Mouse (Mus musculus): ENCODE data around the gene Pdzd9.

Pdzd9 gene

DNA sequence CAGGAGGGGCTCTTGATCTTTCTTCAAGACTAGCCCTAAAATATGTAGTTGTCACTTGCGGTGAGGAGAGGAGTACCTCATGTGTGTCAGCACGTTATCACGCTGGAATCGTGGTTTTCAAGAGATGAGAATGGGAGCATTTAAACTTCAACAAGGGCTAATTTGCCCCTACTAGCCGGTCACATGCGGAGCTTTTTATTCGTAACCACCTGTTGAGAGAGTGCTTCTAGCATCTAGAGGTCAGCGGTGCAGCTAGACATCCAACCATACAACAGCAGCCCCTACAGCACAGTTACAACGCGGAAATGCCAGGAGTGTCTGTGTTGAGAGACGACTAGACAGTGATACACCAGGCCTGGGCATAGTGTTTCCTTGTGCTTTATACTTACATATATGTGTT lies 34.3 kb downstream of the Pdzd9 start:
- peak; percentile 44 for DNase-seq (ENCODE audit: low read depth, low spot score)

DNA sequence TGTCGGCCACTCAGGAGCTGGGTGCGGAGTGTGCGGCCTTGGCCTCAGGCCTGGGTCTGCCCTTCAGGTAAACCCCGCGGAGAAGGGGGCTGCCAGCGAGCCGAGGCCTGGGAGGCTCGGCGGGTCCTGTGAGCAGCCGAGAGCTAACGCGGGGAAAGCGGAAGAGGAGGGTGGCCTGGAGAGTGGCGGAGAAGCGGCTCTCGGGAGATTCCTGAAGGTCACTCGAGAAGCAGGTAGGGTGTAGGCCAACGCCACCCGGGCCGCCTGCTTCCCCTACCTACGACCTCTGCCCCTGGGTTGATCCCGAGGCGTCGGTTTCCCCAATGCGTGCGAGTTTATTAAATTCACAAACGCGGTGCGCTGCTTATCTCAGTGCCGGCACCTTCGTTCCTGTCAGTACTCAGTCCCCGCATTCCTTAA lies 34.8 kb downstream of the Pdzd9 start:
- DNase-seq (ENCODE audit: low read depth, low spot score), result no peak

DNA sequence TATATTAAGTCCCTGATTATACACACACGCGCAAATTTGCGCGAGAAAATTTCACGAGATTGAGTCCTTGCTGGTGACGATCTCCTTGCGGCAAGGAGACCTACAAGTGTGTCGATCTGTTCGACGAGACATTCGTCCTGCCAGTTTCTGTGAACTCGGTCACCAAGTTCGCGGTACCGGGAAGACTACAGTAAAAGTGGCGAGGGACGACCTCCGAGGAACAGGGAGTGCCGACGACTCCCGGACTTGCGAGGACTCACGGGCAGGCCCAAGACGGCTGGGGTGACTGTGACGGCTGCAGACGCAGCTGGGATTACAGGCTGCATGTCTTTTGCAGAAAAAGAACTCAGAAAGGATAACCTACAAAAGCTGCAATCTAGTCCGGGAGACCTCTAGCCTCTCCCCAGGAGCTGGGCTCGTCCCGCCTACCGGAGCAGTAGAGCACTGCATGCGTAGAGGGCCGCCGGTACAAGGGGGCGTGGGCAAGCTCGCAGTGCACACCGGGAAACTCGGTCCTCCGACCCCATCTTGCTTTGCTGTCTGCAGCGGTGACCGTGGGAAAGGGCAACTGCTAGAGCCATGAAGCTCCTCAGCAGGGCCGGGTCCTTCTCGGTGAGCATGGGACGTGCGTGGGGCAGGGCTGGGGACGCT lies 35.3 kb downstream of the Pdzd9 start, which contains the start of gene Uqcrc2:
Gene Uqcrc2, plus strand, starts transcription at position 466 of the 651 bp plus-strand sequence.
- DNase-seq (ENCODE audit: low read depth, low spot score), result peak; percentile 90

GRCm38 (mm10) chr7:120634301-120634700 lies 35.8 kb downstream of the Pdzd9 start:
- DNase-seq (ENCODE audit: low read depth, low spot score), result no peak

- DNase-seq (ENCODE audit: low read depth, low spot score), result peak; percentile 61
These were observed 37.6 kb downstream of the Pdzd9 start for GRCm38 (mm10) chr7:120632518-120632917.

- peak; percentile 69 for DNase-seq (ENCODE audit: low read depth, low spot score)
These were observed 49.3 kb downstream of the Pdzd9 start for GRCm38 (mm10) chr7:120620841-120621240.

- no peak for DNase-seq (ENCODE audit: low read depth, low spot score)
These were observed 49.9 kb downstream of the Pdzd9 start for GRCm38 (mm10) chr7:120620075-120620771.
